Mouse (Mus musculus): Measurements from ENCODE around the gene Rnf157. TPM values are rescaled to one million over a fixed set of nuclear protein-coding genes. Genes with fewer than 3 reads are reported as not detected.

Rnf157 gene
- total and polyA plus RNA-seq, 3 experiments = 8.7 to 39.3 (median 10.9) TPM

DNA sequence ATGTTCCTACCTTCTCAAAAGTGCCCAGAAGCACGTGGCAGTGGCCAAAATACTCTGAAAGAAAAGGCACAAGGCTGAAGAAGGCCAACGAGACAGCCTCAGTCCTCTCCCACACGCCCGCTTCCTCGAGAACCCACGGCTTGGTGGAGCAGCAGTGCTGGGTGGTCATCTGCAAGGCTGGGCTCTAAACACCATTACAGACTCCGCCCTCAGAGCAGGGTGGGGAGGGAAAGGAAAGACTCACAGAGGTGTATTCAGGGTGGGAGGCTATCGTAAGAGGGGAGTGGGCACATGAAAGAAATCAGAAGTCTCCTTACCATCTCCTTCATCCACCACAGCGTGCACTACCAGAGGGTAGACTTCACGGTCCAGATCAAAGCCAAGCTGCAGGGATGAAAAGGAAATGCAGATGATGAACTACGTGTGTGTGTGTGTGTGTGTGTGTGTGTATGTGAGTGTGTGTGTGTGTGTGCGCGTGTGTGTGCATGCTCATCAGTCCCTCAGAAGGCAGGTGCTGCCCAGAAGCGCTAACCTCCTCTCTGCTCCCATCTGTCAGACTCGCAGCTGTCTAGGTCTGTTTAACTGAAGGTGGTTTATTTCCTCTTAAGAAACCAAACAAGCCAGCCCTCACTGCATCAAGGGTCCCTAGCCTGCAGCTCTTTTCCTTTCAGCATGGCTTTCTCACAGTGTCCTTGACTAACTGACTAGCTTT, 53.8 kb downstream of the Rnf157 start (continued):
- TF ChIP-seq UBTF (IDR thresholded peaks at IDR 0.05; ENCODE audit: low read depth, low read length) (no peak), GABPA (IDR thresholded peaks at IDR 0.05; ENCODE audit: insufficient replicate concordance, low read depth, low read length) (no peak), MXI1 (IDR thresholded peaks at IDR 0.05; ENCODE audit: low read depth, low read length) (no peak), ETS1 (conservative IDR thresholded peaks at IDR 0.05; ENCODE audit: low read depth, low read length) (peak; percentile 30; the same call in 1 of the 2 replicates), MAZ (IDR thresholded peaks at IDR 0.05; ENCODE audit: low read depth, low read length) (no peak), TBP (conservative IDR thresholded peaks at IDR 0.05; ENCODE audit: low read depth, low read length) (no peak), MAFK (IDR thresholded peaks at IDR 0.05; ENCODE audit: insufficient replicate concordance, low read length) (no peak), POLR2A (IDR thresholded peaks at IDR 0.05; ENCODE audit: low read depth, low read length) (no peak), MEF2A (IDR thresholded peaks at IDR 0.05; ENCODE audit: borderline replicate concordance, low read depth, low read length) (no peak), E2F4 (IDR thresholded peaks at IDR 0.05; ENCODE audit: insufficient replicate concordance, low read depth, low read length) (no peak), JUND (conservative IDR thresholded peaks at IDR 0.05; ENCODE audit: low read depth, low read length) (no peak), IRF4 (IDR thresholded peaks at IDR 0.05; ENCODE audit: low read depth, low read length) (no peak), JUN (IDR thresholded peaks at IDR 0.05; ENCODE audit: insufficient read depth, low read depth, low read length) (no peak)

DNA sequence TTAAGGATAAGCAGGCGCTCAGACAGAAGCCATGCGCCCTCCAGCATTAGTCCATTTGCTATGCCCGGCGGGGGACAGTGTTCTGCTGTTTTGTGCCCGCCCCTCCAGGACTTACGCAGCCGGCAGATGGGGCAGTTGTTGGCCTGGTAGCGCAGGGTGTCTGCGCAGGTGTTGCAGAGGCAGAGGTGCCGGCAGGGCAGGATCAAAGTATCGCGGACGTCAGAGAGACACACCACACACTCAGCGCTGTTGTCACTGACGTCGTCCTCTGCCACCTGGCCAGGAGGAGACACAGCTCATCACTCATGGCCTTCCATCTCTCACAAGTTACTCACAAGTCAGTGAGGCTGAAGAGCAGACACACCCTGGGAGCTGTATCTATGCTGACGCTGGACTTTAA, 58.3 kb downstream of the Rnf157 start:
- TF ChIP-seq NELFE (IDR thresholded peaks at IDR 0.05; ENCODE audit: low read depth, low read length) (no peak), BHLHE40 (IDR thresholded peaks at IDR 0.05; ENCODE audit: low read depth, low read length) (no peak), UBTF (IDR thresholded peaks at IDR 0.05; ENCODE audit: low read depth, low read length) (no peak), USF1 (IDR thresholded peaks at IDR 0.05; ENCODE audit: low read depth, low read length) (no peak), ETS1 (conservative IDR thresholded peaks at IDR 0.05; ENCODE audit: low read depth, low read length) (no peak), HCFC1 (IDR thresholded peaks at IDR 0.05; ENCODE audit: low read depth, low read length) (no peak), EP300 (IDR thresholded peaks at IDR 0.05; ENCODE audit: low read length) (no peak), TCF12 (IDR thresholded peaks at IDR 0.05; ENCODE audit: low read depth, low read length) (no peak), MYC (IDR thresholded peaks at IDR 0.05; ENCODE audit: low read depth, low read length) (no peak)
- in situ Hi-C loops (cut with MboI; ENCODE audit: low pct_ligation_motif_present, low pct_unique_long_range_greater_than_20kb, low sequenced_read_pairs) (no loop called here), dilution Hi-C loops (cut with MboI; ENCODE audit: extremely low pct_ligation_motif_present, extremely low pct_unique_long_range_greater_than_20kb, low sequenced_read_pairs) (no loop called here)
- Histone ChIP-seq H3K27me3 (replicated peaks) (no peaks in the 10 kb centered on the region), H3K4me3 (replicated peaks in 1 of 3; ENCODE audit: low read depth in 2 of 3, low read length in 2 of 3, poor library complexity in 1 of 3) (no peak overlapping the region), H3K79me2 (replicated peaks; ENCODE audit: control insufficient read depth, extremely low read depth, insufficient read depth, poor library complexity, severe bottlenecking) (no peaks in the 10 kb centered on the region), H3K4me2 (ENCODE audit: insufficient read depth, low read depth, poor library complexity, severe bottlenecking) (no peak overlapping the region), H3K27ac (ENCODE audit: insufficient read depth, low read depth) (no peak overlapping the region), H3K36me3 (replicated peaks in 1 of 2; ENCODE audit: control insufficient read depth in 1 of 2, insufficient read depth in 1 of 2, low read length in 1 of 2) (peaks cover 43 to 51% of the 10 kb centered on the region in 2 experiments), H3K4me1 (ENCODE audit: control insufficient read depth in 1 of 2, insufficient read depth in 2 of 2) (peaks cover 4 to 21% of the 10 kb centered on the region in 2 experiments), H3K9me3 (replicated peaks; ENCODE audit: low read length) (peaks cover 5% of the 10 kb centered on the region), H3K9ac (ENCODE audit: insufficient read depth, low read depth) (no peak overlapping the region)
- no peak for DNase-seq (ENCODE audit: extremely low read depth)

All from CH12.LX (cell line).